Mouse (Mus musculus) natural killer cell, adult 2 months (primary cell): Measurements from ENCODE around the gene Gm20388.
"Not testable (repeated sequence)": the region's sequence is repeated elsewhere in the genome, so short reads cannot be mapped to it uniquely, and the experiment has no call there.

Source experiments
- DNase-seq, 2 experiments: peaks; one replicate each; pipeline ENCODE4 v3.0.0; 2022; ENCODE audit warnings: low spot score in 2 of 2

Gene Gm20388

DNA sequence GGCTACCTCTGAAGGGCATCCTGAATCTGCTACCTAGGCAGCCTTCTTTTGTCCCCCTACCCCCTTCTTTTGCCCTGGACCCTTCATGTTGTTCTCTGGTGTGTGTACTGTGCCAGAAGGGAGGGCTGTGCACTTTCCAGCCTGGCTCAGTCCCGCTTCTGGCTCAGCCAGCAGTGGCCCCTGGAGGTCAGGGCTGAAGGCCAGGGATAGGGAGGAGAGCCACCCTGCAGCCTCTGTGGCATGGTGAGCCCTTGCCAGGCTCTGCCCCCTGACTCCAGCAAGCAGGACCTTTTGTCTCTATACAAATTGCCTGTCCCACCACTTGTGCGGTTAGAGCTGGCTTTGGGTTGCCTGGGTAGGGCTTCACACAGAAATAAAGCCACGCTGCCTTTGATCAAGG lies 403.0 kb downstream of the Gm20388 start:
- DNase-seq = no peak

DNA sequence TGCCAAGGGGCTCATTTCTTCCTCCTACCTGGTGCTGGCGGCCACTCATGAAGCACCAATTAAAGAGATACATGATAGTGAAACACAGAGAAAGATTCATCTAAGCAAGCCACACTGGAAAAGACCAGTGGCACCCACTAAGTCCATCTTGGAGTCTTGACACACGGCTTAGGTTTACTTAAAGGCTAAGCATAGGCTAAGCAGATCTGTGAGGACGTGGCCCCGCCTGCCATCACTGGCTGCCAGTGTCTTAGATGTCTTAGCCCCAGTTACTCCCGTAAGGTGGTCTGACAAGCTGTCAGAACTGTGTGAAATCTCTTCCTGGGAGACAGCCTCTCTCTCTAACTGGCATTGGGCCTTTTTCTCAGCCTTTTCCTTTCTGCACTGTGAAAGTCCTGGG lies 404.3 kb downstream of the Gm20388 start:
- no peak for DNase-seq

DNA sequence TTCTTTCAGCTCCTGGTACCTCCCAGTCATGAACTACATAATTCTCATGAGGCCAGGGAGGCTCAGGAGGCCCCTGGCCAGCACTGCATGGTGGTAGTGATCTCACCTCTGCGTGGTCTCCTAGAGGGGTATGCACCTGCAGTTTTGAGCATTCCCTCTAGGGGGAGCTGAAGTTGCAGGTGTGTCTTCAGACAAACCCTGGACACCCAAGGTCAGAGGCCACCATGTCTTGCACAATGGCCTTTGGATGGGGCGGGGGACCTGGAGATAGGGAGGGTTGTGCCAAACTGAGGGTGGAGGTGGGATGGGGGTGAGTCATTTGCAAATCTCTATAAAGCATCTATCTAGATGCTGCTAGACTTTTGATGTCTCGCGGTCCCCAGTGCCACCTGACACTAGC lies 405.0 kb downstream of the Gm20388 start:
- DNase-seq = peak; percentile 28 to 42

DNA sequence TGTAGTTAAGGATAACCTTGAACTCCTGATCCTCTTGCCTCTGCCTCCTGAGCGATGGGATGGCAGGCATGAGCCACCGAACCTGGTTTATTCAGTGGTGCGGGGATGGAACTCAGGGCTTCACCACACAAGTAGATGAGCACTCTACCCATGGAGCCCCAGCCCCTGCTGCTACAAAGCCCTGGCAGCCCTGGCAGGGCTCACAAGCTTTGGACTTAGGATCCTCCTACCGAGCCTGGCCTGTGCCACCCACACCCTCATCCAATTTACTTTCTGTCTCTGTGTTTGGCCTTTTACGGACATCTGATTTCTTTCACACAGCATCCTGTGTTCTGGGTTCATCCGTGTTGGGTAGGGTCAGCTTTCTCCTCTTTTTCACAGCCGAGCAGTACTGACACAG lies 406.1 kb downstream of the Gm20388 start:
- DNase-seq = no peak

DNA sequence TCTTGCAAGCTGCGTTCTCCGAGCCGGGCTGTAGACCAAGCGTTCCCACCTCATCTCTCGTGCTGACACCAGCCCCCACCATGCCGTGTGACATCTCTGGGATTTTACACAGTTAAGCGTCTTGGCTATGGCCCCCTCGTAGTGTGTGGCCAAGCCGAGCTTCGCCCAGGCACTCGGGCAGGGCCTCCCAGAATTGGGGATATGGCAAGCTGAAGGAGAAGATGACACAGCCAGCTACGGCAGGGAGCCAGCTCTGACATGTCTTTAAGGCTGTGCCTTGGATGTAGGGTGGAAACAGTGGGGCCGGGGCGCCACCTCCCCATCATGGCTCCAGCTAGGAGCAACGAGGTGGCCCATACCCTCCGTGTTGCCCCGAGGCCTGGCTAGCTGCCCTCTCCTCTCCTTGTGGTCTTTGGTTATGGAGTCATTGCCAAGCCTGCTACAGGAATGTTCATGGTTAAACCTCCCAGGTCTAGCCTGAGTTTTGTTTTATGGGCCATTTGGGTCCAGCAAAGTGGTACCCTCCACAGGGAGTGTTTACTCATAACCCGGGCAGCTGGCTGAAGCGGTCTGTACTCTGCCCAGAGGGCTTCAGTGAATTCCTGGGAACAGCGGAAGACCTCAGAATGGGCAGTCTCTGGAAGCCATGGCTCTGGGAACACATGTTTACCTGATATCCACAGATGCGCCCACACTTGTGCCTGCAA lies 406.6 kb downstream of the Gm20388 start:
- no peak for DNase-seq

DNA sequence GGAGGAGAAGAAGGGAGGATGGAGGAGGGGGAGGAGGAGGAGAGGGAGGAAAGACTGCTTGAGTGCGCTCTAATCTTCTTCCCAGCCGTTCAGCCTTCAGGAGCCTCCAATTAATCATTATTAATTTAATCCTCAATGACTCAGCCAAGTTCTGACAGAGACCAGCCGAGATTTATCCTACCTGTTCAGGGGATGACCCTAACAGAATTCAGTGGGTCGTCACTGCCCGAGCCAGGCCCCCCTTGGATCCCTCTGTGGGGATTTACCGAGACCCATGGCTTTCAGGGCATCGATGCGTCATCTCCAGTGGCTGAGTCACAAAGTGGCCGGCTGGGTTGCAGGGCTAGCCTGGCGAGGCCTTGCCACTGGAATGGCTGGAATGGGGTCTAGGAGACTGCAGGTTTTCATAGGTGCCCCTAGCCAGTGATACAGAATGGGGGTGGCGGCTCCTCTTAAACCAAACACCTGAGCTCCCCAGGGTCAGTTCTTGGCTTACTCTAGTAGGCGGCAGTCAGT lies 407.9 kb downstream of the Gm20388 start:
- no peak for DNase-seq

DNA sequence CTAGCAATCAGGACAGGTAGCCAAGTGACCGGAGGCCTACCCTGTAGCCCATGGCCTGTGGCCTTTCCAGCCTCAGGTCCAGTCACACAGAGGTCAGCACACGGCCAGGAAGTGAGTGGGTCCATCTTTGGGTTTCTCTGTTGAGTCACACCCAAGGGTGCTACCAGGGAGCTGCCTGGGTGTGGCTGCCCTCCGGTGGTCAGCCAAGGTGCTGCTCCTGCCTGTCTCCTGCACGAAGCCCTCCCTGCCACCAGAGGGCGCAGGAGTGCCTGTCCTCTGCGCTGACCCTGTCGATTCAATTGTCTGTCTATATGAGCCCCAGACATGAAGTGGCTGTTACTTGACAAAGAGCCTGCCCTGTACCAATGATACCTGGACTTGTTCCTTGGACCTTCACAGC lies 408.8 kb downstream of the Gm20388 start:
- DNase-seq = peak; percentile 82 to 86

DNA sequence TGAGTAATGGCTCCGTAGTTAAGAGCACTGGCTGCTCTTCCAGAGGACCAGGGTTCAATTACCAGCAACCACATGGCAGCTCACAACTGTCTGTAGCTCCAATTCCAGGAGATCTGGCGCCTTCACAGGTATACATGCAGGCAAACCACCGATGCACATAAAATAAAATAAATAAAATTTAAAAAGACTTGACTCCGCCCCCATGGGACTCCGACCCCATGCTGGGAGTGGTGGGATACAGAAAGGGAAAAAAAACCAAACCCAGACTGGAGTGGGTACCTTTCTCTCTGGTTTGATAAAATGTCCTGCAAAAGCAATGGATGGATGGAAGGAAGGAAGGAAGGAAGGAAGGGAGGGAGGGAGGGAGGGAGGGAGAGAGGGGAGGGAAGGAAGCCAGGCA lies 409.5 kb downstream of the Gm20388 start:
- DNase-seq = no peak

DNA sequence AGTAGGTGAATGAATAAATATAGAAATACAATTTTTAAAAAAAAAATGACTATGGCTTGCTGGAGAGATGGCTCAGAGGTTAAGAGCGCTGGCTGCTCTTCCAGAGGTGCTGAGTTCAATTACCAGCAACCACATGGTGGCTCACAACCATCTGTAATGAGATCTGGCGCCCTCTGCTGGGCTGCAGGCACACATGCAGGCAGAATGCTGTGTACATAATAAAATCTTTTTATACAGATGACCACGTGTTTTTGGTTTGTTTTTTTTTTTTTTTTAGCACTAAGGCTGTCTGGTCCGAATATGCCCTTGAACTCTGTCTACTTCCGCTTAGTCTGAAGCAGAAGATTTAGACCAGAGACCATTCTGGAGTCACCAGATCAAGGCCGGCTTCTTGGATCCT lies 411.1 kb downstream of the Gm20388 start:
- DNase-seq = peak; percentile 32 to 57

DNA sequence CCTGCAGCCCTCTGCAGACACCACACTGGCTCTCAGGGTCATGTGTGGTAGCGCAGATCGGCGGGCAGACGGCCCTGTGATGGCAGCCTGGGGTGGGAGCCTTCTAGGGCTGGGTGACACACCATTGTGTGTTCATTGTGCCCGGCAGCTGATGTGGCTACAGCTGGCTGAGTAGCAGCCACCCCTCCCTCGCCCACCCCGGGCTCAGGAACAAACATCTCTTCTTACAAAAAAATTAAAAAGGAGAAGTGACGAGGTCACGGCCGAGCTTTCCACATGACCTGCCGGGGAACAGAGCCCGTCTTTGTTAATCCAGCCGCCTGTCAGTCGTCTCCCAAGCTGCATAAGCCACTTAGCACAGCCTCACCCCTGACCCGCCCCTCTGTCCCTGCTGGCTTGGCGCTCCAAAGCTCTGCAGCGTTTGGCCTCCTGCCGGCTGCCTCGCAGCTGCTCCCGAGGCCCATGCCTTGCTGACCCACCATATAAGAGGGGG lies 412.4 kb downstream of the Gm20388 start:
- peak in 1 of 2 experiments; percentile 71 for DNase-seq

DNA sequence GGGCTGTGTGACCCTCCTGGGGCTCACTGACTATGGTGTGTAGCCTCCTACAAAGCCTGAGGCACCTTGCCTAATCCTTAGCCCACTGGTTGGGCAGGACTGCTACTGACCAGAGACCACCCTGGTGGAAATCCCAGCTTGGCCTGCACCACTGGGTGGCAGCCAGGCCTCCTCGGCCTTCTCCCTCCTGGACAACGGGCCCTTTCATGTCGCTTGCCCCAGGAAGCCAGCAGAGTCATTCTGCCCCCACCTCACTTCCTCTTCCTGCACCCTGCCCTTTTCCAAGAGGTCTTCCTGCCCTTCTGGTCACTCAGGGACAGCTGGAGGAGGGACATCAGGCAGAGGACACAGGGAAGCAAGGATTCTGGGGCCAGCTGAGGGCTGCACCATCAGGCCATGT lies 413.9 kb downstream of the Gm20388 start:
- DNase-seq = no peak

DNA sequence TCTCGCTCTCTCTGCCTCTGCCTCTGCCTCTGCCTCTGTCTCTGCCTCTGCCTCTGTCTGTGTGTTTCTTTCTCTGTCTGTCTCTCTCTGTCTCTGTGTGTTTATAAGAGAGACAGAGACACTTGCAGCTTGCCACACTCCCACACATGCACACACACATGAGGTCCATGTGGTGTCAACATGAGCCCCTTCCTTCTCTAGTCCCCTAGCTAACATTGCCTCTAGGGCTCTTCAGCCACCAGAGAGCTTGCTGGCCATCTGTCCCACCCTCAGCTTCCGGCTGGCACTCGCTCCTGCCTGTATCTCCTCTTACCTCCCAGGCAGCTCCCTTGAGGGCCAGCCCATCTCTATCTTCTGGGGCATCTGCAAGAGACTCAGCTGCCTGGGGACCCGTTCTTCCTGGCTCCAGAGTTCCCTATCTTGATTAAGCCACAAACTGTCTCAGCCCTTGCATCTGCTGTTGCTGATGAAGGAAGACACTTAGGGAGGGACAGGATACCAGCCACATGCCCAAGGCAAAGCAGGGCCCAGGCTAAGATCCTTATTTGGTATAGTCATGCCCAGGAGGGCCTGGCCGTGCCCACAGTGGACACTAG lies 414.6 kb downstream of the Gm20388 start:
- no peak for DNase-seq

DNA sequence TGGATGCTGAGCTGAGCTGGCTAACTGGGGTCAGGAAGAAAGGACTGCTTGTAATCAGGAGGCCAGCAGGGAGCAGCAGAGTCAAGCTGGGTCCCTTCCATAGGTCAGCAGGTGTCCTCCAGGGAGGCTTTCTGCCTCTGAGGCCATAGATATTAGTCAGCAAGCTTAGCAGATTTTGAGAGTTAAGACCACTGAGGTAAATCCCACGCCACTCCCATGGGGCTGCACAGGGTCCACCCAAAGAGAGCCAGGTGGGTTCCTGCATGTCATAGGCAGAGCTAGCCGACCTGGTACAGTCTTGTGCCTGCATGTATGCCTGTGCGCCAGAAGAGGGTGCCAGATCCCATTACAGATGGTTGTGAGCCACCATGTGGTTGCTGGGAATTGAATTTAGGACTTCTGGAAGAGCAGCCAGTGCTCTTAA lies 416.5 kb downstream of the Gm20388 start:
- DNase-seq = no peak

DNA sequence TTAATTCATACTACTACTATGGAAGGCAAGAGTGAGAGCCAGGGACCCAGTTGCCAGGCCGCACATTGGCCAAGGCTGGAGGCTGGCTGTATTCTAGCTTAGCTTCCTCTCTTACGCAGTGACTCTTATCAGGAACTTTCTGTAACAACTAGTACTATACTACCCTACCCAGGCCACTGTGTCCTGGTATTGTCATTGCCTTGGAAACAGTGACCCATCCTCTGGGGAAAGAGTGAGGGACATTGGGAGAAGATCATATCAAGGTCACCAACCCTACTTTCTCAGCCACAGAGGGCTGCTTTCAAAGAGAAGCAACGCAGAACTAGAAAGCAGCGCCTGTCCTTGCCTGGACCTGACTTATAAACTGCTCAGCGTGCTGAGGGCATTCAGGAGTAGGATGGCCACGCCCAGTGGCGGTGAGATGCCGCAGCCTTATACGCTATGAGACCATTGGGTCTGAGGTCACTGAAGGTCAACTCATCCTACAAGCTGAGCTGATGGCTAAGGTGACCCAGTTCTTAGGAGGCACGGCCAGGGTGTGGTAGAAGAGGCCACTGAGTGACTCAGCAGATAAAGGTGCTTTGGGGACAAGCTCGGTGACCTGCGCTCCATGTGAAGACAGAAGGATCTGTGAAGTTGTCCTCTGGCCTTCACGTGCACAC lies 417.9 kb downstream of the Gm20388 start:
- no peak for DNase-seq

DNA sequence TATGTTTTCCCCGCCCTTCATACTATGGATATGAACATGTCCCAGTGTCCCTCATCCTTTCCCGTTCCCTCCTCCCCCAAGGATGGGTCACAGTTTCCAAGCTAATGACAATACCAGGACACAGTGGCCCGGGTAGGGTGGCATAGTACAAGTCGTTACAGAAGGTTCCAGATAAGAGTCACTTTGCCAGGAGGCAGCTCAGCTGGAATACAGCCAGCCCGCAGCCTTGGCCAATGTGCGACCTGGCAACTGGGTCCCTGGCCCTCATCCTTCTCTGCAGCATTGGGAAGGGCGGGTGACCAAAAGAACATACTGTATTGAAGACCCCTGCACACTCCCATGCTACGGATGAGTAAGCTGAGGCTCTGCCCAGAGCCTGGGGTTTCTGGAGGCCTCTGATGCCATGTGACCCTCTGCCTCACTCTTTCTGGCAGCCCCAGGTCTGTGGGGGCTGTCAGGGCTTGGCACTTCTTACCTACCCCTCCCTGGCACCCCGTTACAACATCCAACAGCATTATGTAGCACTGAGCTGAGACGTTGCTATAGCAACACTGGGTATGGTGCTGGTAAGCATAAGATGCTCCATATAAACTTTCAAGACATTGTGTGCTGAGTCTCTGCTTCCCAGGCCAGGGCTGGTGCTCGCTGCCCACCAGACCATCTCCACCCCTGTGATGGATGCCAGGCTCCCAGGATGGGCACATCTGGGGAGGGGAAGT lies 418.5 kb downstream of the Gm20388 start:
- DNase-seq = no peak

DNA sequence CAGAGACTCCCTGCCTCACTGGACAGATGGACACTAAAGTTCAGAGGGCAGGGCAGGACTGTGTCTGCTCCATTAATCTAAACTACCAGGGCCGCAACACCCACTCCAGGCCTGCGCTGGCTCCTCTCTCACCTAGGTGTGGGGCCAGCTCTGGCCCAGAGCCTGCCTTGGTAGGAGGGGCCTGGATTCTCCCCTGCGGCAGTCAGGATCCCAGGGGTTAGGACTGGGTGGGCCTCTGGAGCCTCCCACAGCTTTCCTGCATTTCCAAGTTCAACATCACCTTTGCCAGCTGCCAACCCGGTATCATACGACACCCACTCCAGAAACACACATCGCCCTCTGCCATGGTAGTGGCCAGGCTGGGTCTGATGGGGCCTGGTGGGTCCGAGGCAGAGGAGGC lies 420.4 kb downstream of the Gm20388 start:
- DNase-seq = no peak

DNA sequence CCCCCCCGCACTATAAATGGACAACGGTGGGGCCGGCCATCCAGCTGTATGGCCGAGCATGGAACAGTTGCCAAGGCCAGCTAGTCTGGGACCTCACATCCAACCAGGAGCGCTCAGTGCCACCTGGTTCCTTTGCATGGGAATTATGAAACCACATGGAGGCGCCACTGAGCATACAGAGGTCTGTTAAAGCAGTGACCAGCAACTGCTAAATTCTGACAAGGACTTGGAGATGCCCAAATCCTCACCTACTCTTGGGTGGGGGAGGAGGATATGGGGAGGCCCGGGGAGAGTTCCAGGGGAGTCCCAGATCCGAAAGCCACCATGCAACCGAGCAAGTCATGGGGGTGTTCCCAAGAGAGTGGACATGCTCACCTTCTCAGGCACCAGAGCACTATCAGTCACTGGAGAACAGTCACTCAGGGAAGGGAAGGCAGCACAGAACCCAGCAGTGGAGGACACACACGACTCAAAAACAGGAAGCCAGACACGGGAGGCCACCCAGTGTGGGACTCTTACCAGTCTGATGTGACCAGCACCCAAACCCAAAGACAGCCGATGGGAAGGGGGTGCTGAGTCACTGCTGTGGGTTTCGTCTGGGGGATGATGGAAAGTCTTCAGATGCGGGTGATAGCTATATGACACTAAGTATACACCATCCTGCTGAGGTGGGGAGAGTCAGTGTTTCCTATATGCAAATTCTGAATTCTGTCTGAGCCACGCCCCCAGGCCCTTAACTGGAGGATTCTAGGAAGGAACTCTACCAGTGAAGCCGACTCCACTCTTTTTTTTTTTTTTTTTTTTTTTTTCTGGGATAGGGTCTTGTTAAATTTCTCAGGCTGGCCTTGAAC lies 422.0 kb downstream of the Gm20388 start:
- DNase-seq = peak; percentile 39 to 55

DNA sequence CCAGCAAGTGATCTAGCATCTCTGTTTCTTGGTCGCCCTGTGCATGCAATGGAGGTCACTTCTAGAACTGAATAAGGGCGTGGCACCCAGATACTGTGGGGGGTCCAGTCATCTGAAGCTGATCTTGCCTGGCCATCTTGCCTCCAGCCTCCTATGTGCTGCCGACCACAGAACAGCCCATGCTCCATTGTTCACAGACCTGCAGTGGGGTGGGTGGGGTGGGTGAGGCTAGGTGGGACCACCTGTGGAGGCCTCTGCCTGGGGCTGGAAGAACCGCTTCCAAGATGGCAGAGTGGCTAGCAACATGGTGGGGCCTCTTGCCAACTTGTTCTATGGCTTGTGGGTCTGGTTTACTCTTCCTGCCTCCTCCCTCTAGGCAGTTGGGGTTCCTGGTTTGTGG lies 423.0 kb downstream of the Gm20388 start:
- DNase-seq = no peak

DNA sequence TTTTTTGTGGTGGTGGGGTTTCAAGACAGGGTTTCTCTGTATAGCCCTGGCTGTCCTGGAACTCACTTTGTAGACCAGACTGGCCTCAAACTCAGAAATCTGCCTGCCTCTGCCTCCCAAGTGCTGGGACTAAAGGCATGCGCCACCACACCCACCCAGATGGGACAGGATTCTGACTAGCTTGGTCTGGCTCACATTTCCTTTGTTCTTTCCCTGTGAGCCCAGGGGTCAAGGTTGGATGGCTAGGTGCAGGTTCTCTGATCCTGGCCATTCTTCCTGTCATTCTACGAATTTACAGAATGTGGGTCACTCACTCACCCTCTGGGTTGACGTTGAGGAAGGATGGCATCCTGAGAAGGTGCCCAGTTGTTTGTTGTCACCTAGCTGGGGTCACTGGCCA lies 423.6 kb downstream of the Gm20388 start:
- not testable (repeated sequence) for DNase-seq

DNA sequence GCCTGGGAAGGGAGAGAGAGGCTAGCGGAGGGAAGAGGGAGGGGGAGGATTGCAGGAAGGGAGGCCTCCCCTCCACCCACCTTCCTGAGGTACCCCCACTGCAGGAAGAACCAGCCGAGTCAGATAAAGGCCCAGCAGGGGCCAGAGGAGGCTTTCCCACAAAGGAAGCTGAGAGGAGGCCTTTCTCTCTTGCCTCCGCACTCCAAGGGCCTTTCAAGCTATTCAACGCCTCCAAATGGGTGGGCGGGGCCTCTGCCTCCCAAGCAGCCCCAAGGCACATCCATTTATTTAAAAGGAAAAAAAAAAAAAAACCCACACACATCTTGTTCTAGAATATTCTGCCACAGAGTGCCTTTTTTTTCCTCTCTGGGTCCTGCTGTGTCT lies 424.2 kb downstream of the Gm20388 start:
- DNase-seq = no peak
